Mouse (Mus musculus): ENCODE results near the gene Hypk.

The Hypk gene

GRCm38 (mm10) chr2:121505942-121506882 is 53.1 kb downstream of the Hypk start, which contains the start of the genes Mfap1a and Wdr76:
Gene Mfap1a (minus strand): TSS chr2:121506665.
Gene Wdr76 (plus strand): TSS chr2:121506723.
- peak; percentile 61 to 75 for DNase-seq (ENCODE audit: low spot score in 2 of 2)

GRCm38 (mm10) chr2:121507173-121507950 is 54.3 kb downstream of the Hypk start:
- no peak for DNase-seq (ENCODE audit: low spot score in 2 of 2)

DNA sequence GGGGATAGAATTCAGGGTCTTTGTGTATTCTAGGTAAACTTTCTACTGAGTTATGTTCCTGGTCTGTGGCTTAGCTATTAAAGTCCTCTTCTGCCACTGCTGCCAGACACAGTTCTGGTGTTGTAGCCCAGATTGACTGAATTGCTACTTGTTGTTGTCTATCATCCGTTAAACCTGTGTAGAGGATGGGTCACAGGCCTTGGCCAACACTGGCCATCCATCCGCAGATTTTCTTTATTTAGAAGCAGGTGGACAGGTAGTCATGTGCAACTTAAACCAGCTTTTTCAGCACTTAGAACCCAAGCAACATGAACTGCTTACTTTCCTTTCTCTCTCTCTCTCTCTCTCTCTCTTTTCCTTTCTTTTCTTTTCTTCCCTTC is 54.9 kb downstream of the Hypk start:
- no peak for DNase-seq (ENCODE audit: low spot score in 2 of 2)

All from spleen, postnatal 14 days (tissue).